Comparison of ENCODE assay signal across 7 mouse cellular contexts in genomic region chr17:32321390-32321734, GRCm38 (mm10). TPM values are rescaled to one million over a fixed set of nuclear protein-coding genes. Genes with fewer than 3 reads are reported as not detected.
A peak's percentile ranks its signal among the peaks of the same experiment; 100 is the strongest.
DNase-seq lines count a peak whose midpoint lies in the region; ATAC-seq and TF ChIP-seq lines count a peak whose summit lies in the region.

No protein-coding gene starts in this region.

- DNase-seq in thymus, adult 2 months = no peak
- no peak for DNase-seq in thymus, postnatal 25 days
- no peak for DNase-seq in forebrain, embryonic 11.5 days (ENCODE audit: low spot score)
- no peak for DNase-seq in liver, embryonic 14.5 days (ENCODE audit: low read depth in 3 of 3, low spot score in 3 of 3)
- no peak for DNase-seq in B cell, adult 2 months
- no peak for DNase-seq in testis, postnatal 10 days (ENCODE audit: low spot score)
- DNase-seq in left cerebral cortex, postnatal 36 days (ENCODE audit: low spot score in 2 of 2) = no peak

- H3K4me3 ChIP-seq in thymus, adult 2 months (ENCODE audit: control insufficient read depth, insufficient read depth, low read length) = peak overlapping the region; percentile 68
- H3K4me3 ChIP-seq in forebrain, embryonic 11.5 days (ENCODE audit: low read depth, low read length) = peak overlapping the region; percentile 95
- peak overlapping the region; percentile 76 to 77 for H3K4me3 ChIP-seq in liver, embryonic 14.5 days (ENCODE audit: insufficient read depth in 1 of 2, low read depth in 2 of 2, low read length in 2 of 2)

- H3K36me3 ChIP-seq in thymus, adult 2 months (ENCODE audit: control insufficient read depth, insufficient read depth, low read length) = peaks cover 9% of the 10 kb centered on the region
- H3K36me3 ChIP-seq in forebrain, embryonic 11.5 days (ENCODE audit: control insufficient read depth, insufficient read depth, low read length) = peaks cover 6% of the 10 kb centered on the region
- H3K36me3 ChIP-seq in liver, embryonic 14.5 days (replicated peaks; ENCODE audit: control insufficient read depth, insufficient read depth, low read depth) = peaks cover 31% of the 10 kb centered on the region

- under 1% methylated on average over 23 of the region's 23 CpGs for WGBS in thymus, adult 2 months
- under 1% methylated on average over 23 of the region's 23 CpGs for WGBS in forebrain, embryonic 11.5 days
- WGBS in liver, embryonic 14.5 days (ENCODE audit: insufficient replicate concordance) = under 1% methylated on average over 23 of the region's 23 CpGs

- H3K9ac ChIP-seq in forebrain, embryonic 11.5 days (ENCODE audit: low read length) = peak overlapping the region; percentile 81
- peak overlapping the region; percentile 62 for H3K9ac ChIP-seq in liver, embryonic 14.5 days (replicated peaks)

- no peak for TF ChIP-seq EP300 in liver, embryonic 14.5 days (IDR thresholded peaks at IDR 0.05; ENCODE audit: low read depth)

- H3K9me3 ChIP-seq in forebrain, embryonic 11.5 days (ENCODE audit: control insufficient read depth, low read length) = no peaks in the 10 kb centered on the region
- no peaks in the 10 kb centered on the region for H3K9me3 ChIP-seq in liver, embryonic 14.5 days (ENCODE audit: control insufficient read depth, low read length)

- peaks cover 3% of the 10 kb centered on the region for H3K4me1 ChIP-seq in thymus, adult 2 months (replicated peaks; ENCODE audit: control insufficient read depth, insufficient read depth, low read length)
- no peaks in the 10 kb centered on the region; the same call in 1 of the 2 replicates for H3K4me1 ChIP-seq in forebrain, embryonic 11.5 days (replicated peaks; ENCODE audit: control insufficient read depth, insufficient read depth, low read length)
- peaks cover 7 to 10% of the 10 kb centered on the region in 2 experiments for H3K4me1 ChIP-seq in liver, embryonic 14.5 days (replicated peaks; ENCODE audit: control insufficient read depth in 2 of 2, insufficient read depth in 2 of 2, low read length in 1 of 2)

- ATAC-seq in forebrain, embryonic 11.5 days (replicated peaks; ENCODE audit: low FRiP score) = peak; percentile 75
- ATAC-seq in liver, embryonic 14.5 days (ENCODE audit: insufficient read depth) = peak; percentile 73

- TF ChIP-seq CTCF in thymus, adult 2 months (IDR thresholded peaks at IDR 0.05; ENCODE audit: borderline replicate concordance, control insufficient read depth, extremely low read depth, insufficient read depth, low read length, poor library complexity) = peak; percentile 55; the same call in 1 of the 2 replicates
- TF ChIP-seq CTCF in liver, embryonic 14.5 days (IDR thresholded peaks at IDR 0.05; ENCODE audit: low read depth) = peak; percentile 41; the same call in 1 of the 2 replicates

- TF ChIP-seq POLR2A in thymus, adult 2 months (IDR thresholded peaks at IDR 0.05; ENCODE audit: control insufficient read depth, extremely low read depth, insufficient read depth, low read length, poor library complexity) = no peak; the same call in none of the 2 replicates

- intact Hi-C loops in left cerebral cortex, postnatal 36 days (cut with DNase I) = loop anchor here (2.0 kb wide), 2 partner anchors 37 to 67 kb away; partner anchors contain the start of genes Brd4 and Wiz

- H3K27me3 ChIP-seq in thymus, adult 2 months (ENCODE audit: control insufficient read depth, insufficient read depth, low read length) = no peaks in the 10 kb centered on the region
- no peaks in the 10 kb centered on the region for H3K27me3 ChIP-seq in forebrain, embryonic 11.5 days (ENCODE audit: control insufficient read depth, insufficient read depth, low read length)
- no peaks in the 10 kb centered on the region for H3K27me3 ChIP-seq in liver, embryonic 14.5 days (ENCODE audit: control insufficient read depth, insufficient read depth, low read length)

- H3K27ac ChIP-seq in thymus, adult 2 months (ENCODE audit: control insufficient read depth, insufficient read depth, low read length) = peak overlapping the region; percentile 62
- H3K27ac ChIP-seq in forebrain, embryonic 11.5 days (ENCODE audit: low read depth, low read length) = peak overlapping the region; percentile 91
- H3K27ac ChIP-seq in liver, embryonic 14.5 days = peak overlapping the region; percentile 79

- H3K4me2 ChIP-seq in forebrain, embryonic 11.5 days (ENCODE audit: low read depth, low read length, severe bottlenecking) = peak overlapping the region; percentile 89
- H3K4me2 ChIP-seq in liver, embryonic 14.5 days (ENCODE audit: low read depth) = peak overlapping the region; percentile 86

RNA-seq across cellular contexts. Expression of gene Akap8, which starts 0.3 kb away (rescaled TPM):
- 169 and 177 TPM in 2 replicates for polyA plus RNA-seq in thymus, adult 2 months (2012; rRNA removed)
- 70.5 and 78.4 TPM in 2 replicates for polyA plus RNA-seq in forebrain, embryonic 11.5 days (2014; fragmentation: Nextera tagmentation; extraction: Ambion mirVana)
- polyA plus RNA-seq in liver, embryonic 14.5 days (2012; rRNA removed) = 19.4 and 26.8 TPM in 2 replicates
- 12.3 and 12.6 TPM in 2 replicates for polyA plus RNA-seq in liver, embryonic 14.5 days (2014; fragmentation: Nextera tagmentation; extraction: Ambion mirVana)
- total RNA-seq in left cerebral cortex, postnatal 36 days (2021) = 100 to 1,000 TPM in 1 of 2 experiments, 10 to 100 TPM in 1; 64.3 to 120 TPM

RNA-seq across cellular contexts. Expression of gene Akap8l, which starts 29.0 kb away (rescaled TPM):
- 191 and 196 TPM in 2 replicates for polyA plus RNA-seq in thymus, adult 2 months (2012; rRNA removed)
- 81.4 and 82.2 TPM in 2 replicates for polyA plus RNA-seq in forebrain, embryonic 11.5 days (2014; fragmentation: Nextera tagmentation; extraction: Ambion mirVana)
- polyA plus RNA-seq in liver, embryonic 14.5 days (2012; rRNA removed) = 24.1 and 35.4 TPM in 2 replicates
- polyA plus RNA-seq in liver, embryonic 14.5 days (2014; fragmentation: Nextera tagmentation; extraction: Ambion mirVana) = 18.9 and 23.5 TPM in 2 replicates
- 100 to 1,000 TPM; 155 to 294 TPM for total RNA-seq in left cerebral cortex, postnatal 36 days (2021)

RNA-seq across cellular contexts. Expression of gene Brd4, which starts 36.8 kb away (rescaled TPM):
- 107 and 136 TPM in 2 replicates for polyA plus RNA-seq in thymus, adult 2 months (2012; rRNA removed)
- polyA plus RNA-seq in forebrain, embryonic 11.5 days (2014; fragmentation: Nextera tagmentation; extraction: Ambion mirVana) = 130 and 143 TPM in 2 replicates
- 11.9 and 15.0 TPM in 2 replicates for polyA plus RNA-seq in liver, embryonic 14.5 days (2012; rRNA removed)
- polyA plus RNA-seq in liver, embryonic 14.5 days (2014; fragmentation: Nextera tagmentation; extraction: Ambion mirVana) = 26.4 and 33.0 TPM in 2 replicates
- total RNA-seq in left cerebral cortex, postnatal 36 days (2021) = 100 to 1,000 TPM; 103 to 147 TPM
